Mouse (Mus musculus): ENCODE results near the gene Zc3hav1. TPM values are rescaled to one million over a fixed set of nuclear protein-coding genes. Genes with fewer than 3 reads are reported as not detected.
"Not testable (repeated sequence)": the region's sequence is repeated elsewhere in the genome, so short reads cannot be mapped to it uniquely, and the experiment has no call there.

Zc3hav1 gene
- 10 to 100 TPM in 1 of 2 experiments, 1 to 10 TPM in 1; 9.1 to 11.2 TPM for total RNA-seq (2021)
- long read RNA-seq, experiment 1 = 0 reads
- long read RNA-seq, experiment 2, full-length matches to known transcripts = 3 of 5 reads
- long read RNA-seq, experiment 2, partial matches to known transcripts = 0 of 5 reads
- long read RNA-seq, experiment 2, other reads (novel, unspliced or antisense) = 2 of 5 reads

- DNase-seq = peak; percentile 79
Measured at GRCm38 (mm10) chr6:38353811-38354722, at the start of gene Zc3hav1. Gene Zc3hav1, minus strand, starts transcription at chr6:38354603.

- no peak for DNase-seq
Measured at GRCm38 (mm10) chr6:38389671-38390070, 35.3 kb upstream of the Zc3hav1 start.

- peak; percentile 86 for DNase-seq
Measured at GRCm38 (mm10) chr6:38381129-38381771, 26.8 kb upstream of the Zc3hav1 start, which contains the start of gene Ttc26. Gene Ttc26, plus strand, starts transcription at chr6:38381469.

GRCm38 (mm10) chr6:38380764-38381128, 26.3 kb upstream of the Zc3hav1 start:
- DNase-seq = no peak

- no peak for DNase-seq
Measured at GRCm38 (mm10) chr6:38374271-38374670, 19.9 kb upstream of the Zc3hav1 start.

- no peak for DNase-seq
Measured at GRCm38 (mm10) chr6:38369945-38370344, 15.5 kb upstream of the Zc3hav1 start.

- DNase-seq = no peak
Measured at GRCm38 (mm10) chr6:38364121-38364520, 9.7 kb upstream of the Zc3hav1 start.

- no peak for DNase-seq
Measured at GRCm38 (mm10) chr6:38363370-38363769, 9.0 kb upstream of the Zc3hav1 start.

GRCm38 (mm10) chr6:38361937-38362336, 7.5 kb upstream of the Zc3hav1 start:
- DNase-seq = no peak

- no peak for DNase-seq
Measured at GRCm38 (mm10) chr6:38361065-38361464, 6.7 kb upstream of the Zc3hav1 start.

- no peak for DNase-seq
Measured at GRCm38 (mm10) chr6:38359736-38360499, 5.5 kb upstream of the Zc3hav1 start.

GRCm38 (mm10) chr6:38359044-38359735, 4.8 kb upstream of the Zc3hav1 start:
- not testable (repeated sequence) for DNase-seq

- DNase-seq = no peak
Measured at GRCm38 (mm10) chr6:38358253-38359027, 4.0 kb upstream of the Zc3hav1 start.

GRCm38 (mm10) chr6:38357603-38358252, 3.3 kb upstream of the Zc3hav1 start:
- DNase-seq = no peak

- not testable (repeated sequence) for DNase-seq
Measured at GRCm38 (mm10) chr6:38356661-38357433, 2.4 kb upstream of the Zc3hav1 start.

GRCm38 (mm10) chr6:38355862-38356261, 1.5 kb upstream of the Zc3hav1 start:
- DNase-seq = no peak

GRCm38 (mm10) chr6:38355354-38355823, 986 bp upstream of the Zc3hav1 start:
- DNase-seq = no peak

GRCm38 (mm10) chr6:38354723-38355353, 435 bp upstream of the Zc3hav1 start:
- DNase-seq = no peak

GRCm38 (mm10) chr6:38353181-38353580, 1.2 kb downstream of the Zc3hav1 start:
- DNase-seq = no peak
